Mouse (Mus musculus) Patski (cell line): Measurements from ENCODE around the gene Ctse. TPM values are rescaled to one million over a fixed set of nuclear protein-coding genes. Genes with fewer than 3 reads are reported as not detected.

Experiments
- ATAC-seq: fragments of 100-300 bp; one replicate; pipeline ENCODE4 v1.8.0; 2021
- CTCF ChIA-PET: fragments of 350-600 bp; sonication (Branson Sonifier 250); formaldehyde crosslinking; loops from one replicate; lab custom pipeline; 2022; ENCODE audit warnings: inconsistent platforms; lab: Charles Lee
- POLR2A ChIA-PET: fragments of 350-600 bp; sonication (Branson Sonifier 250); formaldehyde crosslinking; loops from one replicate; lab custom pipeline; 2022; ENCODE audit warnings: antibody characterized with exemption, inconsistent platforms; lab: Charles Lee
- DNase-seq: peaks from one replicate; pipeline ENCODE4 v3.0.0-alpha.2; 2011; ENCODE audit warnings: low read depth, low spot score
- H3K27me3 ChIP-seq: fragments of 371-371 bp; one replicate; pipeline ENCODE4 v1.5.1; 2021
- CTCF ChIP-seq: fragments of 100-300 bp; IDR thresholded peaks from one replicate; pipeline ENCODE4 v1.5.1; 2021
- in situ Hi-C: fragments of 300-500 bp; cut with MboI; formaldehyde crosslinking; loops from 3 replicates; pipeline ENCODE4 v1.11.1; 2018; ENCODE audit warnings: low pct_unique_long_range_greater_than_20kb, mixed read lengths
- polyA plus RNA-seq: library from polyadenylated mRNA; unstranded; gene quantifications from one replicate; pipeline ENCODE4 v1.2.3, GENCODE M21; 2021

Gene Ctse
- polyA plus RNA-seq, 1 experiment from 2014 or later: not detected

DNA sequence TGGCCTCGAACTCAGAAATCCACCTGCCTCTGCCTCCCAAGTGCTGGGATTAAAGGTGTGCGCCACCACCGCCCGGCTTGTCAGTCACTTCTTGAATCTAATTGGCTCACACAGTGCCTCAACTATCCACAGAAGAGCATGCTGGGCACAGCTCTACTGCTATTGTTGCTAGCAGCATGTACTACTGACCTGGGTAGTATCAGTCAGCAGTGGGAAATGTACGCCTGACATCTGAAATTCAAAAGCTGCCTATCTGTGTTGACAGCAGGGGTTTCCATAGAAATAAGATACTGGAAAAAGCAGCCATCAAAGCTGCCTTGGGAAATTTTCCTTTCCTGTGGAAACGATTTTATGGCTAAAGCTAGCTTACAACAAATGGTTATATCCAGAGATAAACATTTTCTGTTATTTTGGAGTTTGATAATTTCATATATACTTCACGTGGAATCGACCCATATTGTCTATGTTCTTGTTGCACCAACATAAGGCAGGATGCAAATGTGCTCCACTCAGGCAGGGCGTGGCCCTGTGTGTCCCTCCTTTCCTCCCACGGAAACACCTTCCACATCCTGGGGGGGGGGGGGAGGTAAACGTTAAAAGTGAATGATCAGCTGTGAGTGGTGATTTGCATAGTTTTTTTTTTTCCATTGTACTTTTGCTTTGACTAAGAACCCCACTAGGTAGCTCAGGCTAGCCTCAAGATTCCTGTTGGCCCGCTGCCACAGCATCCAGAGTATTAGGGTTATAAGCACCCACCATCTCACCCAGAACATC, 14.8 kb downstream of the Ctse start:
- H3K27me3 ChIP-seq: no peaks in the 10 kb centered on the region
- POLR2A ChIA-PET: no interaction called here
- DNase-seq (no peak), ATAC-seq (no peak)
- in situ Hi-C loops: no loop called here
- CTCF ChIA-PET: no interaction called here
- TF ChIP-seq CTCF: no peak

DNA sequence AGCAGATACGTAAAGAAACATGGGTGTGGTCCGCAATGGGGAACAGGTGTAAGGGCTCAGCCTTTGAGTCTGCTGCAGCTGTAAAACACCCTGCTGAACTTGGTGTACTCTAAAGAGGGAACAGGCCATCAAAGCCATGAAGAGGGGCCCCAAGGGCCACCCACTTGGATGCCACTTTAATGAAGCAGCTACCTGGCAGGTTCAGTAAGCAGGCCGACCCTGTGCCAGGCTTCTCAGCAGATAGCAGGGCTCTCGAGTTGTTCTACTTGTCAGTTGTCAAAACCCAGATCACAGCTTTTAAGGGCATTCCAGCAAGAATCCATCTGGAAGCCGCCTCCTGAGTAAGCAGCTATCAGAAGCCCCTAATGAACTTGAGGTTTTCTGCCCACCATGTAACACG, 17.5 kb downstream of the Ctse start:
- no peak for TF ChIP-seq CTCF
- POLR2A ChIA-PET: no interaction called here
- CTCF ChIA-PET: interaction anchor here (1.8 kb wide), 1 partner anchor 15 kb away, joined by 6 read pairs; no protein-coding TSS in a partner anchor
- DNase-seq (no peak), ATAC-seq (no peak)
- H3K27me3 ChIP-seq: no peaks in the 10 kb centered on the region
- in situ Hi-C loops: no loop called here

DNA sequence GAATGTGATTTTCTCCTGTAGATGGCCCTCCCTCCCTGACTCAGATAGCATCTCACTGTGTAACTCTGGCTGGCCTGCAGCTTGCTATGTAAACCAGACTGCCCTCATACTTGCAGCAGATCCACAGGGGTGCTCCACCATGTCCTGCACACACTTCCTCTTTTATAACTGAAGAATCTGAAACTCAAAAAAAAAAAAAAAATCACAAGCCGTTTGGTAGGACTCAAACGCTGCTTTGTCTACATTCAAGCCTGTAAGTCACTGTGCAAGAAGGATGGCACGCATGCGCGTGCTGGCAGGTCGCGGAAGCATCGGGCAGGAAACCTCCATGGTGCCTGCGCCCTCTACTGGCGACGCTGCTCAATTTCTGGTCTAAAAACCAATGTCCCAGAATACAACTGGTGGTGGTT, 19.8 kb downstream of the Ctse start:
- ChIA-PET POLR2A (no interaction called here), CTCF (interaction anchor here (0.6 to 1.8 kb wide), 7 partner anchors 15 to 327 kb away, joined by 3 to 8 read pairs (median 3); no protein-coding TSS in a partner anchor)
- peak; percentile 96 for TF ChIP-seq CTCF
- in situ Hi-C loops: no loop called here
- ATAC-seq: peak; percentile 73
- DNase-seq: peak; percentile 49
- H3K27me3 ChIP-seq: peaks cover 10% of the 10 kb centered on the region

DNA sequence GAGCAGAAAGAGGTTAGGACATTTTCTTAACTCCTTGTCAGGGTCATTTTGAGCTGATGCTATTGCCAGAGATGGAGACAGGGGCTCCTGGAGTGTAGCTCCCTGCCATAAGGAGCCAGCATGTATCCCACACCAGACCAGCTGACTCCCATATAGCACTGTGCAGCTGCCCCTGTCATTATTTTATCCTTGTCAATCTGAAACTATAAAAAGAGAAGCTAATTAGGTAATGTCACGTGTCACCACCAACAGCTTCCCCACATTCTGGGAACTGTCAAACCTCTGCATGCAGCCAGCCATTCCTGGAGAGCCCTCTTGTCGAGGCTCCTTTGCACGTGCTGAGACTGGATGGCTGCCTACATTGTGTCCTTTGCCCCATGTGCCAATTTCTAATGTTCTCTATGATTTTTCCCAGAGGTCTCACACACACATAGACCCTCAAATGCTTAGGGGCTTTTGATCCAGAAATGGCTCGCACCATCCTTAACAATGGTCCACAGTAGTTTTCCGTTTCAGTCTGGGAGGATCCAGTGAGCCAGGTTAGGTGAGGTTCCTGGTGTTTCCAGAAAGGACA, 21.5 kb downstream of the Ctse start:
- in situ Hi-C loops: no loop called here
- no peak for ATAC-seq
- DNase-seq: no peak
- TF ChIP-seq CTCF: no peak
- peaks cover 10% of the 10 kb centered on the region for H3K27me3 ChIP-seq
- POLR2A ChIA-PET: no interaction called here
- CTCF ChIA-PET: interaction anchor here (1.2 to 1.6 kb wide), 4 partner anchors 13 to 73 kb away, joined by 3 to 8 read pairs (median 3); no protein-coding TSS in a partner anchor

DNA sequence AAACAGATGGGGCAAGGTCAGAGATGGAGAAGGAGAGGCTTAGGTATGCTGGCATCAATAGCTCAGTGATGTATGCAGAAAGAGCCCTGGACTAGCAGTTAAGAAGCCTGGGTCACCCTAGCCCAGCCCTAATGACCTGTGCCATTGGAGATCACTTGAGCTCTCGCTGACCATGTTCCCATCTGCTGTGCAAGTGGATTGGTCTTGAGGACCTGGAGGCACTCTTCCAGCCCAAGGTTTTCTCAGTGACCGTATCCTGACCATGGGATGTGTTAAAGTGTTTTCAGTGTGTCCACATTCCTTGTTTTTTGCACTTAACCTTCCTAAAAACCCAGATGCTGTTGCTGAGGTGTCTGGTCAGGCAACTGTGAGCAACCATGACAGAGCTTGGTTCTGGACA, 22.2 kb downstream of the Ctse start:
- ATAC-seq: no peak
- no peak for TF ChIP-seq CTCF
- CTCF ChIA-PET: no interaction called here
- POLR2A ChIA-PET: no interaction called here
- in situ Hi-C loops: no loop called here
- no peak for DNase-seq
- peaks cover 10% of the 10 kb centered on the region for H3K27me3 ChIP-seq

DNA sequence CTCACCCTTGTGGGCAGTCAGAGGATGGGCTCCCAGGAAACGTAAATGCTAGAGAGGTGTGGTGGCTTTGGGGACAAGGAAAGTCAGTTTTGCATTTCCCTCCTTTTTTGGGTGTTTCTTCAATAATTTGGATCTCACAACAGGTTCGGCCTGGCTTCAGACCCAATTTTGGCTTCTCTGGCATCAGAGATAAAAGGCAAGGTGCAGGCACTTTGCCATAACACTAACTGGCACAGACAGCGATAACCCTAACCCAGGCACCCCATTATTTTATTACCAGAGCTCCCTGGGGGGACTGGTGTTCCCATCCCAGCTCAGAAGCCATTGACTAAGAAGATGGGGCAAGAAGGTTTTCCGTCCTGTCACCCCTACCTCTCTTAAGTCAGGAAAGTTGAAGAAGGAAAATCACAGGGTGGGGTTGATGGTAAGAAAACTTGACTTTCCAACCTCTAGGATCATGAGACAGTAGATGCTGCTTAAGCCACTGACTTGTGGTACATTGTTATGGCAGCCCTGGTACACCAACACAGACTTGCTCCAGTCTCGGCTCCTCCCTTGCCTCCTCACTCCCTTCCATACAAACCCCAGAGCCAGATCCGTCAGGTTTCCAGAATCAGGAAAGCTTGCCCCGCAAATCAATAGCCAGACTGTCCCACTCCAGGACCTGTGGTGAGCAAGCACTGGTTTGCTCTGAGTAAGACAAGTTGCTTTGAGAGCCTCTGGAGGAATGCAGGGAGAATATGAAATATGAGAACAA, 22.8 kb downstream of the Ctse start:
- DNase-seq (no peak), ATAC-seq (no peak)
- TF ChIP-seq CTCF: no peak
- ChIA-PET POLR2A (no interaction called here), CTCF (no interaction called here)
- in situ Hi-C loops: no loop called here
- H3K27me3 ChIP-seq: peaks cover 13% of the 10 kb centered on the region

DNA sequence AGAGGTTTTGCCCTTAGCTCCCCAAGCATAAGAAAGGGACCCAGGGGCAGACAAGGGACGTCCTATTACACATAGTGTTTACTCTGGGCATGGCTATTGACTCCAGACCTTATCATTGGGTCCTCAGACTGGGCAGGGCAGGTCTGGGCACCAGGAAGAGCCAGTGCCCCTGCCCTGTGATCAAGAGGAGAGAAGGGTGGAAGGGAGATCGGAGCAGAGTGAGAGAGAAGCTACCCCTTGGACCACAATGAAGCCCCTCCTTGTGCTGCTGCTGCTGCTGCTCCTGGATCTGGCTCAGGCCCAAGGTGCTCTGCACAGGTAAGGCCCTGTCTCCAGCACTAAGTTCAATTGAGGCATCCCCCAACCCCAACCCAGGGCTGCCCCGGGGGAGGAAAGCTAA, 23.6 kb downstream of the Ctse start:
- POLR2A ChIA-PET: no interaction called here
- ATAC-seq (no peak), DNase-seq (no peak)
- CTCF ChIA-PET: no interaction called here
- in situ Hi-C loops: no loop called here
- H3K27me3 ChIP-seq: peaks cover 14% of the 10 kb centered on the region
- TF ChIP-seq CTCF: no peak

DNA sequence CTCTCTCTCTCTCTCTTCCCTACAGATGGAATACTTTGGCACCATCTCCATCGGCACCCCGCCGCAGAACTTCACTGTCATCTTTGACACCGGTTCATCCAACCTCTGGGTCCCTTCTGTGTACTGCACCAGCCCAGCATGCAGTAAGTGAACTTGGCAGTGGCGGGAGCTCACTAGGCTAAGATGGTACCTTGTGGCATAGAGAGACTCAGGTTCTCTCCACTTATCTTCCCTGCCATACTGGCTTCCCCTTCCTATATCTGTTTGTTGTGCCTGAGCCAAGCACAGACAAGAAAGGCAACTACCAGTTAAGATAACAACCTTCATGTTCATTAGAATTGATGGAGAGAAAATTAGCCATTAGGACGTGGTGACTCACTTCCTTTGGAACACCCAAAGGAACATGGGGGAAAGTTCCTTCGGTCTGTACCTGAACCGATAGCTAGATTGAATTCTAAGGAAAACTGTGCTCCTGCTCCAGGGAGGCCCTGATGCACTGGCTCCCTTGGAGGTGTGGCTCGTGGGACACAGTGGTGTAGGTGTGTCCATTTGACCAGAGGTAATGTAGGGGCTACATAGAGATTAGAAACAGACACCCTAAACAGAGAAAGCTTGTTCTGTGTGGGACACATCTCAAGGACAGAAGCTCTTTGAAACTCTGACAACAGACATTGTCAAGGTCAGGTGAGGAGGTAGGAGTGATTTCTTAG, 25.3 kb downstream of the Ctse start:
- in situ Hi-C loops: no loop called here
- DNase-seq (no peak), ATAC-seq (no peak)
- peaks cover 14% of the 10 kb centered on the region for H3K27me3 ChIP-seq
- ChIA-PET POLR2A (no interaction called here), CTCF (interaction anchor here (1.1 kb wide), 1 partner anchor 10 kb away, joined by 3 read pairs; no protein-coding TSS in a partner anchor)
- TF ChIP-seq CTCF: no peak

DNA sequence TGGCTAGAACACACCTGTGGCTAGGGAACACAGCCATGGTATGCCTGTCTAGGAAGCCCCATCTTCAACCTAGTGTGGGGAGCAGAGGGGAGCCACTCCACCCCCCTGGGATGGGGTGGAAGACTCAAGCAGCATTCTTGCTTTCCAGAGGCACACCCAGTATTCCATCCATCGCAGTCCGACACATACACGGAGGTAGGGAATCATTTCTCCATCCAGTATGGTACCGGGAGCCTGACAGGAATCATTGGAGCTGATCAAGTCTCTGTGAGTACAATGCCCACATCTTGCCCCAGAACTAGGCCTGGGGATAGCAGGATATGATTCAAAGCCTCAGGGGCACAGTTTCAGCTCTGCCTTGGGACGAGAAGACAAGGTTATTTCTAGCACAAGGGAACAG, 26.0 kb downstream of the Ctse start:
- TF ChIP-seq CTCF: no peak
- ATAC-seq (no peak), DNase-seq (no peak)
- ChIA-PET POLR2A (no interaction called here), CTCF (no interaction called here)
- in situ Hi-C loops: no loop called here
- peaks cover 14% of the 10 kb centered on the region for H3K27me3 ChIP-seq

DNA sequence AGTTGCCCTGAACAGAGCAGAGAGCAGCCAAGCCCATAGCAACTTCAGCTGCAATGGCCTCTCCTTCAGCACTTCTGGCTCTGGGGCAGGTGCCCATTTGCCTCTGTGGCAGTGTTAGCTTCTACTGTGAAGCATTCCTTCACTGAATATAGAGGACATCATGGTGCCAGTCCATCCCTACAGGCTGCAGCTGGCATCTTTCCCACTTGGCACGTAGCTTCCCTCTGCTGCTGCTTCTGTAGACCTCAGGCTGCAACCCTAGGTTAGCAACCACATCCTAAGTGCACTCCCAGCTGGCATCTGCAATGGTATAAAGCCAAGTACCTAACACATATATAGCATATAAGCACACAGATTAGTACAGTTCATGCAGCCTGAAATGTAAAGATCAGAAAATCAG, 27.8 kb downstream of the Ctse start:
- in situ Hi-C loops: no loop called here
- CTCF ChIA-PET: interaction anchor here (1.1 kb wide), 1 partner anchor 11 kb away, joined by 3 read pairs; no protein-coding TSS in a partner anchor
- no peak for TF ChIP-seq CTCF
- peaks cover 13% of the 10 kb centered on the region for H3K27me3 ChIP-seq
- DNase-seq: no peak
- ATAC-seq: no peak
- POLR2A ChIA-PET: no interaction called here
